Mouse (Mus musculus) CD4-positive, CD25-positive, alpha-beta regulatory T cell, adult 2 months (primary cell): ENCODE results near the gene Cypt12.

Experiments
- DNase-seq: peaks from one replicate; pipeline ENCODE4 v3.0.0-alpha.2; 2012; ENCODE audit warnings: low read depth, low spot score

Cypt12 gene

GRCm38 (mm10) chr3:17948299-17948698 is at the start of gene Cypt12:
TSS of gene Cypt12 (plus strand) at chr3:17948410.
- DNase-seq, result no peak

- no peak for DNase-seq
These were observed 34.4 kb upstream of the Cypt12 start for GRCm38 (mm10) chr3:17913796-17914195.

GRCm38 (mm10) chr3:17940206-17940605 is 8.0 kb upstream of the Cypt12 start:
- no peak for DNase-seq
